Mouse (Mus musculus): ENCODE data around the gene Vmn1r175.
"Not testable (repeated sequence)": the region's sequence is repeated elsewhere in the genome, so short reads cannot be mapped to it uniquely, and the experiment has no call there.

DNA sequence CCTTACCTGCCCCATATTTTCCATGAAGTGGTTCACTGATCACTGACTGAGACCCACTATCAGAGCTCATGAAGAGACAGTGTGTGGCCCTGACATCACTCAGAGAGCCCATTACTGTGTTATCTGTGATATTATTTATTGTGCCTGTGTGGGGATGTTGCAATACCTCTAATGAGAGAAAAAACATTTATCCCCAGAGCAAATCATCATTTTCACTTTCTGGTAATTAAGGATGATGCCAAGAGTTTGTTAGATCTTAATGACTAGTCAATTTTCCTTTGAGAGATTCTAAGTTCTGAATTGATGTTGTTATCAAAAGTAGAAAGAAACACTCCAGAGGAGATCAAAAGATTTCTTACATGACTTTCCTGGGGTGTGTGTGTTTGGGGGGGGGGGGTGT is at the start of gene Vmn1r175:
- not testable (repeated sequence) for TF ChIP-seq POLR2AphosphoS2 (IDR thresholded peaks at IDR 0.05; ENCODE audit: low read depth, low read length); NRF1 (IDR thresholded peaks at IDR 0.05; ENCODE audit: low read depth, low read length); POLR2A (IDR thresholded peaks at IDR 0.05; ENCODE audit: low read depth, low read length); CTCF (conservative IDR thresholded peaks at IDR 0.05 in 1 of 2, IDR thresholded peaks at IDR 0.05 in 1 of 2; ENCODE audit: low read depth in 2 of 2, low read length in 2 of 2); ZNF384 (IDR thresholded peaks at IDR 0.05; ENCODE audit: low read depth, low read length); MAZ (IDR thresholded peaks at IDR 0.05; ENCODE audit: low read depth, low read length); EP300 (IDR thresholded peaks at IDR 0.05; ENCODE audit: low read length); MAX (IDR thresholded peaks at IDR 0.05; ENCODE audit: low read length); HCFC1 (IDR thresholded peaks at IDR 0.05; ENCODE audit: low read depth, low read length); IRF4 (IDR thresholded peaks at IDR 0.05; ENCODE audit: low read depth, low read length)
